Mouse (Mus musculus): ENCODE measurements around the gene Hecw2.

Gene Hecw2

GRCm38 (mm10) chr1:54118342-54118973, 76.5 kb downstream of the Hecw2 start:
- DNase-seq (ENCODE audit: low spot score) = no peak

GRCm38 (mm10) chr1:54110920-54111605, 83.9 kb downstream of the Hecw2 start:
- DNase-seq (ENCODE audit: low spot score) = no peak

DNA sequence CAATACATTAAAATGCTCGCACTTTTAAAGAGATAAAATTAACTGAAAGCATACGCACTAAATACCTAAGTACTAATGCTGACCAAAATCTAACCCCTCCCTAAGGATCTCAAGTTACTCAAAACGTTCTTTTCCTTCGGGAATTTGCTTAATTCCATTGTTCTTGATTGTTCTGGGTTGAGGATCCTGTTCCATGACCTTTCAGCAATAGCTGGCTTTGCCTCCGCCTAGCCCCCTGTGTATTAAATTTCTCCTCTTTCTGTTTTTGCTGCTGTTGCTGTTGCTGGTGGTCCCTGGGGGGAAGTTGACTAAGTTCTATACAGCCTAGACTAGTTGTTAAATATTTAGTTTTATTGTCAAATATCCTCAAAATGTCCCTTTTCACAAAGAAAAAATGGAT, 85.7 kb downstream of the Hecw2 start:
- DNase-seq (ENCODE audit: low spot score) = no peak

DNA sequence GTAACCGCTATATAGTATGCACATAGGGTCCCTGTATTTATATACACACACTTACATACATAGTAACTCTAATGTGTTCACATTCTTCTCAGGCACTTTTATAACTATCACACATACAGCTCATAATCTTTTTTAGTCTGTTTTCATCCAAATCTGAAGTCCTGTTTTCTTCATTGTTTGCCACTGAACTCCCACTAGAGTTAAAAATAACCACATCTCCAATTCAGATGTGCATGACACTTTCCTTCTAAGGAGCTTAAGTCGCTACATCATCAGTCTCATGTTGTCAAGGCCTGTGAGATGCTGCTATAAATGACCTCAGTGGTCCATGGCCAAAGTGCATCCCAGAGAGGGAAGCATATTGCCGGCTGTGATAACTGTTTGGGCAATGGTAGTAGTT, 88.2 kb downstream of the Hecw2 start:
- DNase-seq (ENCODE audit: low spot score) = no peak

DNA sequence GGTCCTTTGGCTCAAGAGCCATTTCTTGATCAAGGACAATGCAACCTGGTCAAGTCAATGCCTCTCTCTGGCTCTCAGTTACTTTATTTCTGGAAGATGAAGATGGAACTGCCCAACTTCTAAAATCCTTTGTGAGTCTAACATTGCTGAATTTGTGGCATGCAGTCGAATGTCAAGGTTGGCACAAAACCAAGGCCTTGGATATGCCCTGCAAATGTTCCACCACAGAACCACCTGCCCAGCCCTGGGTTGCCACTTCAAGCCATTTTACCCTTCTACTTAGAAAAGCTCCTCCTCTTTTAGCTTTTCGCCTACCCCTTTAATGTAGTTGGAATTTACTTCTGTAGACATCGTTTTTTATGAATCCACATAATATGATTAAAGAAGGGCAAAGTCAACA, 115.3 kb downstream of the Hecw2 start:
- DNase-seq (ENCODE audit: low spot score) = no peak

DNA sequence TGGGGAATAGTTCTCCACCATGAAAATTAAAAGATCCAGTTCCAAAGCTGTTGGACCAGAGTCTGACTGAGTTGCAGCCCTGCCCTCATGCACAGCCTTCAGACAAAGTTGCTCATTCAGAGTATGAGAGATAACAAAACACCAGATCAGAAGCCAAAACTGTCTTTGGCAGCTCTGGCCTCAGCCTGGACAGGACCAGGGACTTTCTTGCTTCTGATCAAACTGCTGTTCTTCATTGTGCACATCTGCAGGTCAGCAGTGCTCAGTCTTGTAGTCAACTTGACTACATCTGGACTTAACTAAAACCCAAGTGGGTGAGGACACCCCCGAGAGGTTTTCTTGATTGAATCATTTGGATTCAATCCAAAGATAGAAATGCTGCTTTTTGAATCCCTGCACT, 120.5 kb downstream of the Hecw2 start:
- DNase-seq (ENCODE audit: low spot score) = no peak

GRCm38 (mm10) chr1:54070121-54070520, 124.8 kb downstream of the Hecw2 start:
- DNase-seq (ENCODE audit: low spot score) = no peak

DNA sequence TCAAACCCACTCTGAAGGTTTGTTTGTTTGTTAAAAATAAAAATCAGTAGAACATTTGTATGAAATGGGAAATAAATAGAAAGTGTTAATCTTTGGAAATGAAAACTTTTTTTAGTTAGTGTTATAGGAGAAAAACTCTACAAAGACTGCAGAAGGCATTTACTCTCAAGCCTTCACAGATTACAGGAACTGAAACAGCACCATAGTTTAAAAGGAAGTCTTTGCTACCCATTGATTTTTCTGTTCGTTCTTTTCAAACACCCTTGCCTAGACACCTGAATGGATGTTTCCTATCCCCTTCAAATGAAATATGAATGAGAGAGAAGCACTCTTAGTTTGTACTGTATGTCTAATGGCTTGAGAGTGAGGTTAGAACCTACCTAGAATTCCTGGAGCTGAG, 126.7 kb downstream of the Hecw2 start:
- DNase-seq (ENCODE audit: low spot score) = no peak

- no peak for DNase-seq (ENCODE audit: low spot score)
Measured at GRCm38 (mm10) chr1:54065434-54065833, 129.5 kb downstream of the Hecw2 start.

DNA sequence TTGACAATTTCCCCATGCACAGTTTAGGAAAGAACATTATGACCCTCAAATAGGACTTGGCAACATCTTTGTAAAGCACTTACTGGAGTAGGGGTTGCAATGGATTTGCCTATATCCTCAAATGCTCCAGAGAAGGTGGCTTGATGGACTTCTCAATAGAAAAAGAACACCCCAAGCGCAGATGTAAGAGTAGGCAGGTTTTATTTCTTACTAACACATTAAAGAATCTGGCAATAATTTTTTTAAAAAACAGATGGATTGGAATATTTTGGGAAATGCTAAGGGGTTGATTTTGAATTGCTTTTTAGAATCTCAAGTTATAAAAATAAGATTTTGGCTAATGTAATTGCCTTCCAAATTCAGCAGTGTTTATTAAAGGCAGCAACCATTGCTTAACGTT, 133.9 kb downstream of the Hecw2 start:
- DNase-seq (ENCODE audit: low spot score) = no peak

DNA sequence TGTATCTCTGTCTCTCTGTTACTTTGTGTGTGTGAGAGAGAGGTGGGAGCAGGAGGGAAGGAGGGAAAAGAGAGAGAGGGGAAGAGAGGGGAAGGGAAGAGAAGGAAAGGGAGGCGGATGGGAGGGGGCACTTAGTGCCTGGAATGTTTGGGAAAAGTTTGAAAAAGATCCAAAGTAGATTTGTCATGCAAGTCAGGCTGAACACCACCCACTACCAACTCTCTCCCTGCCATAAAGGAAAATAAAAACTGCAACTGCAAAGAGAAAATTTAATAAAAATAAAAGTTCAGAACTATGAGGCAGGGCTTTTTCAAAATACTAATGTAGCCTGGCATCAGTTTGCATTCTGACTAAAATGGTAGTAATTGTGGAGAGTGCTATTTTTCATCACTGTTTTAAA, 135.2 kb downstream of the Hecw2 start:
- DNase-seq (ENCODE audit: low spot score) = no peak

DNA sequence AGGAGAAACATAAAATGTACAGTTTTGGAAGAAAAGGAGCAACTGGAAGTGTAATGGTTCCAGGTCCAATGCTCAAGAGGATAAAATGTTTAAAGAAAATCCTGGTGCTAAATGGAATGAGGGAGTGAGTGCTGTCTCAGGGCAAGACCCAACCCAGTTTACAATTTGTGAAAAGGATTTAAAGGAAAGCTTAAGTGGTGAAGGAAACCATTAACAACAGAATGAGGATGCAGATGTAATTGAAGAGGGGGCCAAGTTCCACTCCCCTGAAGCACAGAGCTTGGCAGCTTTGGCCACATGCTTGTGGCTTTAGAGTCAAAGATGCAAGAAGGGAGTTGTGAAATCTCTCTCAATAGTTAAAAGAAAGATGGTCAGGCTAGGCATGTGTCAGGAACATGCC, 142.2 kb downstream of the Hecw2 start:
- DNase-seq (ENCODE audit: low spot score) = no peak

DNA sequence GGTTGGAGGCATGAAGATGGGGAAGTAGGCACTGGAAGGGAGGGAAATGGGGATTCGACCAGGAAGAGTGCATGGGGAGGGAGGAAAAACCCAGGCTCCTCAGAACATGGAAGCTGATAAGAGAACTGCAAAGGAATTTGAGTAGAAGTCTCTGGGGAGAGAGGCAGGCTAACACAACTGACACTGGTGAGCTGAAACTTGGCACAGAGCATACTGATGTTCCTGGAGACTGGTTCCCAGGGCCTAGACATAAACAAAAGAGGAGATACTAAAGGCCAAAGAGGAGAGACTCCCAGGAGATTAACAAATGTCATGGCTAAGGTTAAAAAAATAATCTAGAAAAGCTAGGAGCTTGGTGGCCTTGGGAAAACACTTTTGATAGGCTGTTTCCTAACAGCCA, 148.0 kb downstream of the Hecw2 start:
- DNase-seq (ENCODE audit: low spot score) = no peak

DNA sequence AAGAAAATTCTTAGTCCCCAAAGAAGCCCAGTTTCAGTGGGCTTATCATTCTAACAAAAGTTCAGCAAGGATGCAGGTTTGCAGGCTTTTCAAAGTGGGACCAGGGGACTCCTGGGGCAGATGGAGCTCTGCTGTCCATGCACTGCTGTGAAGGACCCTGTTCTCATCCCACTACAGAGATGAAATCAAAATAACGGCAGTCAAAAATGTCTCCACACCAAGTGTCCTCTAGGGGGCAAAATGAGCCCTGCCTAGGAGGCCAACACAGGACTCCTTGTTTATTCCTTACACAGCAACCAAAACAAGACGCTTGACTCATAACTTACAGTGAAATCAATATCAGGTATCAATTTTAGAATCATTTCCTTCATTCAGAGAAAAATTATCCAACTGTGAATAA, 155.9 kb downstream of the Hecw2 start:
- no peak for DNase-seq (ENCODE audit: low spot score)

DNA sequence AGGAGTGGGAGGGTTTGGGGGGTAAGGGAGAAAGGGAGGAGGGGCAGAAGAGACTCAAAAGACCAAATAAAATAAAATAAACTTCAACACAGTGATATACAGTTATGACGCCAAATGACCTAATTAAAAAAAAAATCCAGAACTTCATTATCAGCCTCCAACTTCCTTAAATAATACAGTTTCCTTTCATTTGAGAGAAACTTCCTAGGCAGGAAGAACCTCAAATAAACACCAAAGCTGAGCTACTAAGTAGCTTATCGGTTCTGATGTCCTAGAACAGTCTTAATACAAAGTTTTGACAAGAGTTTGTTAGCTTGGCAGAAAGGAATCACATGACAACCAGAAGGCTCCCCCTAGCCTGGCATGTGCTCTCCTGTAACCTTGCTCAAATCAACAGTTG, 177.3 kb downstream of the Hecw2 start:
- DNase-seq (ENCODE audit: low spot score) = no peak

- DNase-seq (ENCODE audit: low spot score) = no peak
Measured at GRCm38 (mm10) chr1:54015739-54016138, 179.2 kb downstream of the Hecw2 start.

DNA sequence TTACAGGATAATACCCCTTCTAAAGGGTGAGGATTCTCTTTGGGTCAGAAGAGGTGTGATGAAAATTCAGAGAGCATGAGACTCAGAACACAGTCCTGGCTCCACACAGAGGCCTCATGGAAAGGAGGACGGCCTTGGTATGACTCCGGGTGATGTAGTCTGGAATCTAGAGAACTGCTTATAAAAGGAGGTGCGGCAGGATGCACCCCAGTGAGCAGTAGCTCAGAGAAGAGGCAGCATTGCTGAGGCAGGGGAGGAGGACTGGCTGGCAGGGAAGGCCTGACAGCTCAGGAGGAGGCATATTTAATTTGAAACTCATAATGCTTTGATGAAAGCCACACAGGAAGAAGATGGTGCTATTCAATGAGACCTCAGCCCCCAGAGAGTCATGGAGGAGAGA, 182.6 kb downstream of the Hecw2 start:
- no peak for DNase-seq (ENCODE audit: low spot score)

DNA sequence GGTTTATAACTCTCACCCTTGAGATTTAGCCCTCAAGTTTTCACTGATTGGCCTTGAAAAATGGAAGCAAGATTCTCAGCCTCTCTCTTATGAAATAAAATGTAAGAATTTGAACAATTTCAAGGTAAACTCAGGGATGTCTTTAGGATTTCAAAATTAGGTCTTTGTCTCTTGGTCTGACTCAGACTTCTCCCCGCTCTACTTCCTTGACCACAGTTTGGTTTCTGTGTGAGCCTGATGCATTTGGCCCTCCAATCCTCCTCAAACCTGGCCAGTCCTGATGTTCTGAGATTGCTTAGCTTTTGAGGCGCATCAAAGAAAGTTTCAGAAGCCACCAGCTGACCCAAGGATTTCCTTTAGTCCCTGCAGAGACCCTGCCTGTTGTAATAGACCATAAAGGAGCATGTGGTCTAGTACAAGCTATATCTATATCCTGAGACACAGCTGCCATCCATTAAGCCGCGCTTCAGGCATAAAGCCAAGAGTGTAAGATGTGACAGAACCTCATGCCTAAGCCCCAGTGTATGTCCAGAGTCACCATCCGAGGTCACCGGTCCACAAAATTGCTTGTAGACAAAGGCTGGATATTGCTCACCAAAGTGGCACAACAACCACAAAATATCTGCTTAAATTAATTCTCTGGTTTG, 185.4 kb downstream of the Hecw2 start:
- DNase-seq (ENCODE audit: low spot score) = no peak

DNA sequence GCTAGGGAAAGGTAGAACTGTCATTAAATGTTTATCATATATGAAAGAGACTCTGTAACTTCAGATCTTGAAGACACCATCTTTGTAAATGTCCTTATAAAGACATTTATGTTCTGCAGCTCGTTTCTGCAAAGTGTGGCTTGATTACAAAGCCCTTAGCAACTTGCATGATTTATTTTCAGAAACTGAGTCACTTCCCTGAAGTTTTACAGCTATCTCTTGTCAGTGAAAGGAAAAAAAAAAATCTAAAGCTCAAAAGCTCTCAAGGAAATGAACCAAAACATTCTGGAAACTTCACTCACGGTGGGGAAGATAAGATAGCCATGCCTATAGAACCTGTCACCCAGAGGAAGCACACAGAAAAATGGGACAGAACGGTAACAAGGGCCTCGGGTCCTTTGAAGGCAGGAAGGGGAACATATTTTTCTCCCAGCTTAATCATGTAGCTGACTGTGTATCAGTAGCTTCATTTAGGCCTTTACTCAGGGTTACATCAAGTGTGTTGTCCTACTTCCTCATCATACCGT, 189.0 kb downstream of the Hecw2 start:
- no peak for DNase-seq (ENCODE audit: low spot score)

DNA sequence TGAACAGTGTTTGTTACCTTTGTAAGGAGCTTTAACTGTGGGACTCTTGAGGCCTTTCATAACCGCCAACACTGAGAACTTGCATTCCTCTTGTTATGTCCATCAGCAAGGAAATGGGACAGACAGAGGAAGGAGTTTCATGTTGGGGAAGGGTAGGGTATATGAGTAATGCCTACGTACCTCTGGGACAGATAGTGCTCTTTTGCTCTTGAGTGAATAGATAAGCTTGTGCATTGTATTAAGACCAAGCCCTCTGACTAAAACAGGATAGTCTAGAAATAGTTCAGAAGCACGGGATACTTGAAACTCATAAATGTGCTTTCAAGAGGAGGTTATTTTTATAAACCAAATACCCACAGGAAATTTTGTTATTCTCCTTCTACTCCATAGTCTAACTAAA, 191.7 kb downstream of the Hecw2 start:
- no peak for DNase-seq (ENCODE audit: low spot score)

- no peak for DNase-seq (ENCODE audit: low spot score)
Measured at GRCm38 (mm10) chr1:54002077-54002476, 192.9 kb downstream of the Hecw2 start.

DNA sequence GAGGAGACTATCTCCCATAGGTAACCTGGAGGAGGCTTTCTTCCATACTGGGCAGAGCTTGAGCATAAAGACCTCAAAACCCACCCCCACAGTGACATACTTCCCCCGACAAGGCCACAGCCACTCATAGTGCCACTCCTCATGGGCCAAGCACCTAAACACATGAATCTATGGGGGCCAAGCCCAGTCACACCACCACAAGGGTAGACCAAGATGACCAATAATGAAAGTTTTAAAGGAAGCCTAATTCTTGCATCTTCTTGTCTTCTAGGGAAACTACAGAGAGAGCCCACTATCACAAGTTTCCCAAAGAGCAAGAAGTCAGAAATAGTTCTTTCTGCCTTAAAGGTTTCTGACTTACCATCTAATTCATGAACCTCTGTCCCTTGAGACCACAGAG, 197.7 kb downstream of the Hecw2 start:
- DNase-seq (ENCODE audit: low spot score) = no peak

DNA sequence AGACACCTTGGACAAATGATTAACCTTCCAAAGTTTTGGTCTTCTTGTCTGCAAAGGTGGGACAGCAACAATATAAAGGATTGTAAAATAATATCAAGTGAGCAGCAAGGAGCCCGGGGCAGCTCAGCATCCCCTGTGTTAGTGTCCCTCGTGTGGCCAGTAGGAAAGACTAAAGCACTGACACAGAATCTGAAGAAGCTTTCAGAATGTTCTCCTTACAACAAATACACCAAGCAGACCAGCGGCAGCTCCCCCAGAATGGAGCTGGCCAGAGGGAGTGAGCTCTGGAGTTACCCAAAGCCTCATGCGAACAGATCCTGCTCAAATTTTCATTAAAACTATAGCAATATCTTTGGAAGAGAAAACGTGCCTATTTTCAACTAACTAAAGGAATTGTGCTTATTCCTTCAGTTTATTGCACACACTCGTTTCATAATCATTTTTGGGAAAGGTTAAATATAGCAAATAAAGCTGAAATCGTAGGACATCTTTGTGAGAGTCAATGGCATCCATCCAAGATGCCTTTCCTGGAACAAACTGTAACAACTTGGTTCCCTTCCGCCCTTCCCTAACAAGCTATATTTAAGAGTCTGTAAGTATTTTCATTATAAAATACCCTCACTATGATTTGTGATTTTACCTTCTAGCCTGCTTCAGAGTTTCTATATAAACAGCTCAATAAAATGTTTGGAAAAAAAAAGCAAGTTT, 208.6 kb downstream of the Hecw2 start:
- no peak for DNase-seq (ENCODE audit: low spot score)

All from T-cell, adult 2 months (primary cell).